Mouse (Mus musculus) hindbrain, embryonic 15.5 days (tissue): ENCODE results near the gene Rtkn2. TPM values are rescaled to one million over a fixed set of nuclear protein-coding genes. Genes with fewer than 3 reads are reported as not detected.

Experiments used
- ATAC-seq: fragments of 200-750 bp; cut with Nextera tagmentation; 2 replicates; pipeline ENCODE4 v1.8.0; 2017; ENCODE audit warnings: low read depth, moderate number of reproducible peaks, moderate TSS enrichment; ENCODE audit not compliant: low FRiP score
- H3K27ac ChIP-seq: fragments of 300-500 bp; sonication (generic); replicated peaks from 2 replicates; pipeline ENCODE4 v1.5.1; 2015; ENCODE audit warnings: mild to moderate bottlenecking, inconsistent platforms
- H3K27me3 ChIP-seq: fragments of 300-500 bp; sonication (generic); 2 replicates; pipeline ENCODE4 v1.6.1; 2015; ENCODE audit warnings: control low read depth, inconsistent platforms
- H3K36me3 ChIP-seq: fragments of 300-500 bp; sonication (generic); 2 replicates; pipeline ENCODE4 v1.6.1; 2015; ENCODE audit warnings: control low read depth, inconsistent platforms
- H3K4me1 ChIP-seq: fragments of 300-500 bp; sonication (generic); replicated peaks from 2 replicates; pipeline ENCODE4 v1.6.1; 2015; ENCODE audit warnings: control low read depth, inconsistent platforms
- H3K4me2 ChIP-seq: fragments of 300-500 bp; sonication (generic); 2 replicates; pipeline ENCODE4 v1.6.1; 2015; ENCODE audit warnings: moderate library complexity, mild to moderate bottlenecking, inconsistent platforms
- H3K4me3 ChIP-seq: fragments of 300-500 bp; sonication (generic); 2 replicates; pipeline ENCODE4 v1.5.1; 2015; ENCODE audit warnings: mild to moderate bottlenecking, inconsistent platforms
- H3K9ac ChIP-seq: fragments of 300-500 bp; sonication (generic); 2 replicates; pipeline ENCODE4 v1.6.1; 2015; ENCODE audit warnings: inconsistent platforms
- H3K9me3 ChIP-seq: fragments of 300-500 bp; sonication (generic); 2 replicates; pipeline ENCODE4 v1.6.1; 2016; ENCODE audit warnings: control low read depth, inconsistent platforms
- WGBS: fragments of 180-500 bp; shearing (Covaris S2); methylation state at CpG from one replicate; pipeline ENCODE4 v1.1.7; 2015; 5-methylcytosine and 5-hydroxymethylcytosine counted together
- polyA plus RNA-seq: library from polyadenylated mRNA; unstranded; fragments of >200 nt; fragmentation: Nextera tagmentation; extraction: Ambion mirVana; gene quantifications from 2 replicates; pipeline ENCODE4 v1.2.1, GENCODE M21; 2015

The Rtkn2 gene
- polyA plus RNA-seq, 1 experiment from 2014 or later = 4.3 TPM

GRCm38 (mm10) chr10:68050882-68051281 lies 71.5 kb downstream of the Rtkn2 start:
- Histone ChIP-seq H3K9ac (no peak overlapping the region), H3K27me3 (no peaks in the 10 kb centered on the region), H3K4me3 (no peak overlapping the region), H3K4me1 (no peaks in the 10 kb centered on the region), H3K4me2 (no peak overlapping the region), H3K27ac (no peak overlapping the region), H3K36me3 (no peaks in the 10 kb centered on the region), H3K9me3 (no peaks in the 10 kb centered on the region)
- ATAC-seq = no peak
- WGBS = 92% methylated on average over 13 of the region's 13 CpGs

GRCm38 (mm10) chr10:68051316-68051933 lies 72.1 kb downstream of the Rtkn2 start:
- no peak for ATAC-seq
- WGBS = 85% methylated on average over 14 of the region's 14 CpGs
- H3K27me3 ChIP-seq = no peaks in the 10 kb centered on the region

GRCm38 (mm10) chr10:68052307-68052706 lies 72.9 kb downstream of the Rtkn2 start:
- H3K36me3 ChIP-seq = no peaks in the 10 kb centered on the region
- H3K27ac ChIP-seq = no peak overlapping the region
- H3K4me3 ChIP-seq = no peak overlapping the region
- whole genome bisulfite sequencing = 93% methylated on average over 8 of the region's 8 CpGs
- no peaks in the 10 kb centered on the region for H3K4me1 ChIP-seq
- no peaks in the 10 kb centered on the region for H3K9me3 ChIP-seq
- no peak overlapping the region for H3K9ac ChIP-seq
- no peak overlapping the region for H3K4me2 ChIP-seq
- no peaks in the 10 kb centered on the region for H3K27me3 ChIP-seq
- no peak for ATAC-seq

More at GRCm38 (mm10) chr10:68051316-68051933, 72.1 kb downstream of the Rtkn2 start:
- Histone ChIP-seq H3K36me3 (no peaks in the 10 kb centered on the region), H3K4me2 (no peak overlapping the region), H3K4me1 (no peaks in the 10 kb centered on the region), H3K9ac (no peak overlapping the region), H3K4me3 (no peak overlapping the region), H3K9me3 (no peaks in the 10 kb centered on the region), H3K27ac (no peak overlapping the region)

GRCm38 (mm10) chr10:68054131-68054530 lies 74.8 kb downstream of the Rtkn2 start:
- WGBS = 87% methylated on average over 5 of the region's 5 CpGs
- Histone ChIP-seq H3K4me1 (no peaks in the 10 kb centered on the region), H3K4me2 (no peak overlapping the region), H3K4me3 (no peak overlapping the region), H3K27ac (no peak overlapping the region), H3K9ac (no peak overlapping the region), H3K9me3 (no peaks in the 10 kb centered on the region), H3K27me3 (no peaks in the 10 kb centered on the region), H3K36me3 (no peaks in the 10 kb centered on the region)
- no peak for ATAC-seq

GRCm38 (mm10) chr10:68054706-68055105 lies 75.3 kb downstream of the Rtkn2 start:
- WGBS = 95% methylated on average over 6 of the region's 6 CpGs
- Histone ChIP-seq H3K36me3 (no peaks in the 10 kb centered on the region), H3K4me2 (no peak overlapping the region), H3K9me3 (no peaks in the 10 kb centered on the region), H3K27me3 (no peaks in the 10 kb centered on the region), H3K27ac (no peak overlapping the region), H3K9ac (no peak overlapping the region), H3K4me1 (no peaks in the 10 kb centered on the region), H3K4me3 (no peak overlapping the region)
- ATAC-seq = no peak

GRCm38 (mm10) chr10:68057841-68058240 lies 78.5 kb downstream of the Rtkn2 start:
- no peaks in the 10 kb centered on the region for H3K9me3 ChIP-seq
- no peak overlapping the region for H3K27ac ChIP-seq
- WGBS = 93% methylated on average over 3 of the region's 3 CpGs
- no peaks in the 10 kb centered on the region for H3K27me3 ChIP-seq
- H3K36me3 ChIP-seq = no peaks in the 10 kb centered on the region
- ATAC-seq = no peak
- H3K9ac ChIP-seq = no peak overlapping the region
- H3K4me1 ChIP-seq = peaks cover 10% of the 10 kb centered on the region
- no peak overlapping the region for H3K4me3 ChIP-seq
- no peak overlapping the region for H3K4me2 ChIP-seq

- no peak overlapping the region for H3K4me2 ChIP-seq
- H3K9me3 ChIP-seq = no peaks in the 10 kb centered on the region
- H3K27ac ChIP-seq = no peak overlapping the region
- H3K36me3 ChIP-seq = no peaks in the 10 kb centered on the region
- ATAC-seq = no peak
- no peak overlapping the region for H3K9ac ChIP-seq
- no peaks in the 10 kb centered on the region for H3K27me3 ChIP-seq
- WGBS = 96% methylated on average over 1 of the region's 1 CpGs
- H3K4me1 ChIP-seq = peaks cover 10% of the 10 kb centered on the region
- no peak overlapping the region for H3K4me3 ChIP-seq
Measured at GRCm38 (mm10) chr10:68058378-68058777, 79.0 kb downstream of the Rtkn2 start.

- no peak for ATAC-seq
- no peak overlapping the region for H3K9ac ChIP-seq
- H3K27me3 ChIP-seq = no peaks in the 10 kb centered on the region
- no peaks in the 10 kb centered on the region for H3K9me3 ChIP-seq
- 46% methylated on average over 16 of the region's 16 CpGs for WGBS
- no peaks in the 10 kb centered on the region for H3K36me3 ChIP-seq
- H3K4me3 ChIP-seq = no peak overlapping the region
- H3K27ac ChIP-seq = peak overlapping the region; percentile 55; the same call in 1 of the 2 replicates
- H3K4me1 ChIP-seq = peaks cover 24% of the 10 kb centered on the region
- H3K4me2 ChIP-seq = no peak overlapping the region
Measured at GRCm38 (mm10) chr10:68060590-68061248, 81.3 kb downstream of the Rtkn2 start.

- Histone ChIP-seq H3K4me3 (no peak overlapping the region), H3K4me2 (no peak overlapping the region), H3K9me3 (no peaks in the 10 kb centered on the region), H3K36me3 (no peaks in the 10 kb centered on the region), H3K27me3 (no peaks in the 10 kb centered on the region), H3K9ac (no peak overlapping the region), H3K4me1 (peaks cover 24% of the 10 kb centered on the region), H3K27ac (peak overlapping the region; percentile 55; the same call in 1 of the 2 replicates)
- 32% methylated on average over 8 of the region's 8 CpGs for WGBS
- ATAC-seq = no peak
Measured at GRCm38 (mm10) chr10:68061249-68061615, 81.9 kb downstream of the Rtkn2 start.

GRCm38 (mm10) chr10:68063806-68064545 lies 84.6 kb downstream of the Rtkn2 start:
- no peaks in the 10 kb centered on the region for H3K36me3 ChIP-seq
- H3K9me3 ChIP-seq = no peaks in the 10 kb centered on the region
- peak overlapping the region; percentile 17; the same call in 1 of the 2 replicates for H3K27ac ChIP-seq
- H3K4me3 ChIP-seq = no peak overlapping the region
- H3K4me1 ChIP-seq = peaks cover 24% of the 10 kb centered on the region
- no peak for ATAC-seq
- H3K4me2 ChIP-seq = peak overlapping the region; percentile 26
- H3K27me3 ChIP-seq = no peaks in the 10 kb centered on the region
- 12% methylated on average over 8 of the region's 8 CpGs for WGBS
- H3K9ac ChIP-seq = no peak overlapping the region

- peaks cover 24% of the 10 kb centered on the region for H3K4me1 ChIP-seq
- no peak for ATAC-seq
- H3K9ac ChIP-seq = no peak overlapping the region
- H3K36me3 ChIP-seq = no peaks in the 10 kb centered on the region
- peak overlapping the region; percentile 26 for H3K4me2 ChIP-seq
- WGBS = 17% methylated on average over 10 of the region's 10 CpGs
- H3K9me3 ChIP-seq = no peaks in the 10 kb centered on the region
- H3K4me3 ChIP-seq = no peak overlapping the region
- no peak overlapping the region for H3K27ac ChIP-seq
- H3K27me3 ChIP-seq = no peaks in the 10 kb centered on the region
Measured at GRCm38 (mm10) chr10:68064571-68064970, 85.2 kb downstream of the Rtkn2 start.

GRCm38 (mm10) chr10:68066173-68066572 lies 86.8 kb downstream of the Rtkn2 start:
- ATAC-seq = no peak
- Histone ChIP-seq H3K4me3 (no peak overlapping the region), H3K36me3 (no peaks in the 10 kb centered on the region), H3K9me3 (no peaks in the 10 kb centered on the region), H3K9ac (no peak overlapping the region), H3K27ac (no peak overlapping the region), H3K4me1 (peaks cover 15% of the 10 kb centered on the region), H3K27me3 (no peaks in the 10 kb centered on the region), H3K4me2 (no peak overlapping the region)
- WGBS = 96% methylated on average over 5 of the region's 5 CpGs
